Mouse (Mus musculus): ENCODE data around the gene 4930513O06Rik.

DNA sequence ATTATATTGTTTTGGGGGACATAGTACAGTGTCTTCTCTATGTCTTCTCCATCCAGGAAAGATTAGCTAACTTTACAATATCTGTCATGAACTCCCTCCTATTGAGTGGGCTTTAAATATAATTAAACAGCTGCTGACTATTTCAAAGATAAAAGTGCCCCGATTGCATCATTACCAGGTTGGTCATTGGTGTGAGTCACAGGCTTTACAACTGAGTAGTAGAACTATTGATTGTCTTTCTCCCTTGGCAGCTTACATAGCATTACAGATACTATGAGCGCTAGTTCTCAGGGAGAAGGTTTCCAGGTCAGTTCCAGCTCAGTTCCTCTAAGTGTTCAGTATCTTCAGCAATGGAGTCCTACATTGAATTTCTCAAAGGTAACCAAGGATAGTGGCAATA, 7.5 kb upstream of the 4930513O06Rik start:
- TF ChIP-seq CTCF (conservative IDR thresholded peaks at IDR 0.05; ENCODE audit: insufficient read depth, insufficient read length, low read depth, low read length): no peak
- TF ChIP-seq POLR2A (IDR thresholded peaks at IDR 0.05; ENCODE audit: low read depth, low read length): no peak

Data from kidney, adult 2 months (tissue).